Mouse (Mus musculus): ENCODE measurements around the gene Gcsam.

GRCm38 (mm10) chr16:45609300-45609699 lies 880 bp upstream of the Gcsam start:
- TF ChIP-seq GATA1 (IDR thresholded peaks at IDR 0.05; ENCODE audit: low read length), result no peak
- TF ChIP-seq TAL1 (IDR thresholded peaks at IDR 0.05; ENCODE audit: low read length), result no peak

All from erythroblast, embryonic 14.5 days (primary cell).